Mouse (Mus musculus) left cerebral cortex, postnatal 4 days (tissue): Measurements from ENCODE around the gene Sumo1. TPM values are rescaled to one million over a fixed set of nuclear protein-coding genes. Genes with fewer than 3 reads are reported as not detected.

Experiments
- DNase-seq: peaks from one replicate; pipeline ENCODE4 v3.0.0-alpha.2; 2022
- intact Hi-C: fragments of 180-260 bp; cut with DNase I; formaldehyde crosslinking; loops from one replicate; pipeline ENCODE4 v1.15.1; 2025
- total RNA-seq, 2 experiments: library from RNA; stranded (reverse); gene quantifications; 2 replicates each; pipeline ENCODE4 v1.2.3; 2021

Gene Sumo1
- total RNA-seq, 2 experiments from 2014 or later: 104 to 111 TPM

DNA sequence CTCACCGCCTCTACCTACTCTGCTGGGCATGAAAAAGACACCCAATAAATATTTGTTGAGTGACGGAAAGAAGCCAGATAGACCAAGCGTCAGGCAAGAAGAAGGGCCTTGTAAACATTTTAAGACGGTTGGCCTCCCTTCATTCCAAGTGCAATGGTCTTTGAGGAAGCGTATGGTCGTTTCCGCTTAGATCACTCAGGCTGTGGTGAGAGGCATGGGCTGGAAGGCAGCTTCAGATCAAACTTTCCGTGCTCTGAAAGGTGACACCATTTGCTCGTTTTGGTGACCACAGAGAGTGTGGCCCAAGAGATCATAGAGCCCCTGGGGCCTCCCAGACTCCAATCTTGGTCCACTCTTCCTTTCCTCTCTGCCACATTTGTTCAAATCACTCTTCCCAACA, 75.0 kb downstream of the Sumo1 start:
- no peak for DNase-seq
- intact Hi-C loops: no loop called here

DNA sequence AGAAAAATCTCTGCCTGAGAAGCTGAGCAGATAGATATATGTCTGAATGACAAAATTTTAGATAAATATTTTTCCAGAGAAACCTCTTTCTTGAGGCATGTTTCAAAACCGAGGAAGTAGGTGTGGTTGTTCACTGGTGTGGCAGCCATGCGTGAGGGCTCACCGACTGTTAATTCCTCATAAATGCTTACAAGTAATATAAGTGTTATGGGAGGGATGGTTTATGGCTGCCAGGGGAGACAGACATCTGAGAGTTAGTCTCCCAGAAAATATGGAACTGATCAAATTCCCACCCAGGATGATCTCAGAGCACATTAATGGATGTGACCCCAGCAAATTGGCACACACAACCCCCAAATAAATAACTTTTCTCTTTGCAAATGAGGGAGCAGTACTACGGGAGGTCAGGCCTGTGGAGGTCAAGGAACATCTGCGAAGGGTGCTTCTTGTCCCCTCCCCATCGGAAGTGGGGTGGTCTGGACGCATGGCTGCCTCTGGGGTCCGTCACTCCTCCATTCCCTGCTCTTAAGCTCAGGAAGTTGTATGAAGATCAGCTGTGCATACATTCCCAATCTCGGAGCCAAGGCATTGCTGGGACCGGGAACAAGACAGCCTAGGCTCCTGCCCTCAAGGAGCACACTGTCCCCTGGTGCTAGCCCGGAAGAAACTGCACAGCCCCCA, 75.9 kb downstream of the Sumo1 start:
- intact Hi-C loops: no loop called here
- no peak for DNase-seq

DNA sequence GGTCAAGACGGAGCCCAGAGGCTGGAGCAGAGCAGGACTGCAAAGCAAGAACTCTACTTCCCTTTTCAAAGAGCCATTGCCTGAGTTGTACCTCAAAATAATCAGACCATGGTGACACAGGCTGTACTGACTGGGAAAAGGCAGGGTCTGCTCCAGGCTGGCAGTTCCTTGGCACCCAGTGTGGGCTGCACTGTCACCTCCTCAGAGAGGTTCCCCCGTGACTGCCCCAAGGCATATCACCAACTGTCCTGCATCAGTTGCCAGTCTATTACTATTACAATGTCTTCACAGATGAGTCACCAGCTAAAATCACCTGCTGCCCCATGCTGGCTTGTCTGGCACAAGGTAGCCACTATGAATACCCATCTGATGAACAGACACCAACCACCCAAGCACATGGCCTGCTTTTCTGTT, 77.0 kb downstream of the Sumo1 start:
- intact Hi-C loops: no loop called here
- peak; percentile 22 for DNase-seq

DNA sequence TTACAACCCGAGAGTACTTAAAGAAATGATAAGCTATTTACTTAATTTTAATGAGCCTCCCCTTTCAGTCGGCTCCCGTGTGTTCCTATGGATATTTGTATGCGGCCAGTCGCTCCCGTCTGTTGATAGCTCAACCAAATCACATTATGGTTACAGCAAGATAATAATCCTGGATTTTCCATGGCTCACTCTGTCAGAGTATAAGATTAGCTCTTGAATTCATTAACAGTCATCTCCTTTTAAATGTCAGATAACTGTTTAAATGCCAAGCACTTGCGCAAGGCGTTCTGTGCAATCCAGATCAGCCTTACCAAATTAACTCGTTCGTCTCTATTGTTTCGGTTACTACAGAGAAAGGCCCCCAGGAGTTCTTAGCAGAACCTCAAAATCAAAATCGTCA, 77.8 kb downstream of the Sumo1 start:
- no peak for DNase-seq
- intact Hi-C loops: no loop called here

DNA sequence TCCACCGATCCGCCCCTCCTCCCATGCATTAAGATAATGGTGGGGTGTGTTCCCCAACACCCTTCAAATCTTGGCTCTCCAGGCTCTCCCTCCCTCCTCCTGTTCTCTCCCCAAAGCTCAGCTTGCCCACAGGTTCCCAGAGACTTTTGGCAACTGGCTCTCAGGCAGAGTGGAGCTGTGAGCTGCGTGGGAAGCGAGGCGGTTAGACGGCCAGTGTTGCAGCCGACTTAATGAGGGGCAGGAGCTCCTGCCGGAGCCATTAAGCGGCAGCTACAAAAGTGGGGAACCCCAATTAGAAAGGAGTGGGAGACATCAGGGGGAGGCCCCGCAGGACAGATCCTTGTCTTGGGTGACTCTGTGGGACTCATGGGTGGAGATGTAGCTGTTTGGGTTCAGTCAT, 78.3 kb downstream of the Sumo1 start:
- intact Hi-C loops: no loop called here
- DNase-seq: no peak

DNA sequence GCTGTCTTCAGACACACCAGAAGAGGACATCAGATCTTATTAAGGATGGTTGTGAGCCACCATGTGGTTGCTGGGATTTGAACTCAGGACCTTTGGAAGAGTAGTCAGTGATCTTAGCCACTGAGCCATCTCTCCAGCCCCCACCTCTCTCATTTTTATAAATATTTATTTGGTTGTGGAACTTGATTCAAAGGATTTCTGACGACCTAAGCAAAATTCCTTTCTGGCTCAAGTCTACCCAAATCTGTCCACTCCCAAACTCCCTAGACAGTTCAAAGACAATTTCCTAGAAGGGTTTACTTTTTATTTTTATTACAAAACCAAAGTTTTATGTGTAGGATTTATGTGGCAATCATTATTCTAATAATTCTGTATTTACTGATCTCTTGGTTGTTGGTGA, 81.4 kb downstream of the Sumo1 start:
- intact Hi-C loops: loop anchor here (10.0 kb wide), 1 partner anchor 104 kb away; the partner anchor contains the start of gene Fzd7
- no peak for DNase-seq

DNA sequence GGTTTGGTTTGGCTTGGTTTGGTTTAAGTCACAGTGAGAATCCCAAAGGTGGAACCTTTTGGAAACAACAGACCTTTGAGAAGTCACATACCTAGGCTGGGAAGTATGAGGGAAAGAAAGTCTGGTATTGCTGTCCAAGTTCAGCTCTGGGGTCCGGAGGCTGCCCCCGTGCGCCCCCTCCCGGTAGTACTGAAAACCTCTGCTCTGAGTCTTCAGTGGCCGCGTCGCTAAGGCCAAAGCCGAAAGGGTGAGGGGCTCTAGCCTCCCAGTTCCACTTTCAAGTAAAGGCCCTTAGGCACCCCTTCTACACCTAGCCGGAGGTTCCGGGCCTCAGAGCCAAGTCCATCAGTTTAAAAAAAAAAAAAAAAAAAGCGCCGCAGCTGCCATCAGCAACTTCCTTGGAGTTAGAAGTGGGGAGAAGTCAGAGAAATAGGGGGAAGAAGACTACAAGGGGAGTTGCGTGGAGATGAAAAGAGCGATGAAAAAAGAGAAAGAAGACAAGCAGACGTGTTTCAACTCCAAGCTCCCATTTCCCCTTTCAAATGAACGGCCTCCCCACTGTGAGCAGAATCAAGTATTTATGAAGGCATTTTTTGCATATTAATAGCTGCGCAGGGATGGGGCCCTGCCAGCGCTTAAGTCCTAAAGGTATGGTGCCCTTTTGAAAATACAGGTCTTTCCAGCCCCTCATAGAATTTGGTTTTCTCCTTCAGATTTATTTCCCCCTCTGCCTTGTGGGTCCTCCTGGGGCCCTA, 85.8 kb downstream of the Sumo1 start:
- intact Hi-C loops: loop anchor here (10.0 kb wide), 1 partner anchor 100 kb away; the partner anchor contains the start of gene Fzd7
- peak; percentile 82 for DNase-seq

DNA sequence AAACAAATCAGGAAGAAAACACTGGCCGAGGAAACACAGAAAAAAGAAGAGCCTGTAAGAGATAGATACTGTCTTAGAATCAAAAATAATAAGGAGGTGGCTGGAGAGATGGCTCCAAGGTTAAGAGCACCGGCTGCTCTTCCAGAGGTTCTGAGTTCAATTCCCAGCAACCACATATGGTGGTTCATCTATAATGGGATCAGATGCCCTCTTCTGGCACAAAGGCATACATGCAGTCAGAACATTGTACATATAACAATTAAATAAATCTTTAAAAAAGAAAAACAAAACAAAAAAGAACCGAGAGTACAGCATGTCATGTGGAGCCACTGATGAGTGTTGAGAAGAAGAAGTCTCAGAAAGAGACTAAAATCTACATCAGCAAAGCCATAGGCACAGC, 89.8 kb downstream of the Sumo1 start:
- no peak for DNase-seq
- intact Hi-C loops: loop anchor here (10.0 kb wide), 1 partner anchor 96 kb away; the partner anchor contains the start of gene Fzd7

DNA sequence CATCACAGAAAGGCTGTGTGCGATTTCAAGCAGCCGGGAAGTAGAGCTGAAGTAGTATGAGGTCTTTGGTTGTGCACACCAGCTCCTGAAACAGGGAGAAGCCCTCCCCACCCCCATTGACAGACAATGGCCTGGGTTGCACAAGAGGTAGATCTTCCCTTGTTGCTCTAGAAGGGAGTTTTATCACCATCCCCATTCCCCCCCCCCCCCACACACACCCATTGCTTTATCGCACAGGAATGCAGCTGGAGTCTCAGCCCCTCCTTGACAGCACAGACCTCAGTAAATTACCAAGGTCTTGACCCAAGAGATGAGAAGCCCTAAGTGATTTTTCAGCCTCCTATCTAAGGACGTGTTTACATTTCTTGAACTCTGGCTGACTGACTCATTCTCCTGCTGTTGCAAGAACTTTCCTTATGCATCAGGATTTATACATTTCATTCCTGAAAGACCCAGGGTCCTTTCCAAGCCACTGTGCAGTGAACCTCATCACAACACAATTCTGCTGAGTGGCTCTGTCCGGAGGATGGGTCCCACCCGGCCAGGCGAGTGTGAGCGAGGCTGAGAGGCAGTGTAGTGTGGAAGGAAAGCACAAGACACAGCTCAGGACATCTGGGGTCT, 90.4 kb downstream of the Sumo1 start:
- DNase-seq: no peak
- intact Hi-C loops: loop anchor here (10.0 kb wide), 1 partner anchor 95 kb away; the partner anchor contains the start of gene Fzd7

DNA sequence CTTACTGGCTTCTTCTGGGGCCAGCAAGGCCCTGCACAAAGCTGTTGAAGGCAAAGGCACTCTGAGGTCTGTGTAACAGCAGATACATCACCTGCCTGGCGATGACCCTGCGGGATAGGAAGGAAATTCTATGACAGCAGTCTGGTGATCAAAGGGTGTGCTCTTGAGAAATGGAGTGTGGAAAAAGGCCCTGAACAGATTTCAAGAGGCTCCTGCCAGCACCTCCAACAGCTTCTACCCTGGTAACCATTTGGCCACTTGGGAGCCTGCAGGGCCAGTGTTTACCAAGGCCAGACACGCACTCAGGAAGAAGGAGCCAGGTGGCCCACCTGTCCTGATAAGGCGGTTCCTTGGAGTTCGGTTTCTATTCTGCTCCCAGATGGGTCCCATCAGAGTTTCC, 91.3 kb downstream of the Sumo1 start:
- no peak for DNase-seq
- intact Hi-C loops: no loop called here

DNA sequence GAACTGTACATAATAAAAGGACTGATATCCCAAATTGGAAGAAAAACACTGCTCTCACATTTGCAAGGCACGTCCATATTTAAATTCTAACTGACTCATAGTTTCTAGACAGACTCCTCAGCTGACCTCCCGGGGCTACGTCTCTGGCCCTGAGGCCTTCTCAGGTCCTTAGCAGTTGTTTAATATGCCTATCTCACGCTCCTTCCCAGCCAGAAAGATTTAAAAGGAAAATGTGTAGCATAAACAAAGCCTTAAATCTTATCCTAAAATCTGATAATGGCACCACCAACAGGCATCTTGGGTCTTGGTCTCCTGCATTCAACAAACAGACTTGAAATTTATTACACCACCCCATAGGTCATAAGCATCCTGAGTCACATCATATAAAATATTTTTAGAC, 91.9 kb downstream of the Sumo1 start:
- DNase-seq: no peak
- intact Hi-C loops: no loop called here

DNA sequence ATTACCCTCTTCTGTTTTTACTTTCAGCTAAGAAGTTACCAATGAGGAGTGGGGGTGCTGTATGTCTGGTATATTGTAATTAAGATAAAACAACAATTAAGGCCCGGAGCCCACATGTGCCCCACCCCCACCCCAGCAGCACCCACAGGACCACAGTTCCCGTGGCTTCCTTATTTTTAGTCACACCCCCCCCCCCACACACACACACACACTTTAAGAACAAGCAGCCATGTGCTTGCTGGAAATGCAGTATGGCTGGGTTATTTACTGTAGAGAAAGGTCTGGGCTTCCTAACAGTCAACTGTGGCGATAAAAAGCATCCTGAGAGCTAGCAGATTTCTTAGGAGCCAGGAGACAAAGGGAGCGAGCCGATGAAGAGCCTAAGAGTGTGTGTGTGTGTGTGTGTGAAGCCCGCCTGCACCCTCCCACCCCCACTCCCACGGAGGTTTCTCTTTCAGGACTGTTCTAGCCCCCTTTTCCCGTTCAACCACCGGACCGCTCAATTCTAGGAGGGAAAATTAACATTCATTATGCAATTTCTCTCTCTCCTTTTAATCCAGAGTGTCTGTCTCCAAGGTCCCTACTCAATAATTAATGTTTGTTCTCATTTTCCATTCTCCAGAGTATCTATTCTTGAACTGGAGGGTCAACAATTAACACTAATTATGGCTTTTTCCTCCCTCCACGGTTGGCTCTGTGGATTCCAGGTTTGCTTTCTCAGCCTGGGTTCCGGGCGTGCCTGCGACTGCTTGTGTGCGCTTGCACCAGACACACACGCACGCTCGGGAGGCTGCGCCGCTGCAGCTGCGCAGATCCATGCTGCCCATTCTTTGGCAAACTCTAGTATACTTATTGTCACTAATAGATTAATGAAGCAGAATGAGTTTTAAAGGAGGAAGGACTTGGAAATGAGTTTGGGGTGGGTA, 96.1 kb downstream of the Sumo1 start:
- DNase-seq: no peak
- intact Hi-C loops: no loop called here

DNA sequence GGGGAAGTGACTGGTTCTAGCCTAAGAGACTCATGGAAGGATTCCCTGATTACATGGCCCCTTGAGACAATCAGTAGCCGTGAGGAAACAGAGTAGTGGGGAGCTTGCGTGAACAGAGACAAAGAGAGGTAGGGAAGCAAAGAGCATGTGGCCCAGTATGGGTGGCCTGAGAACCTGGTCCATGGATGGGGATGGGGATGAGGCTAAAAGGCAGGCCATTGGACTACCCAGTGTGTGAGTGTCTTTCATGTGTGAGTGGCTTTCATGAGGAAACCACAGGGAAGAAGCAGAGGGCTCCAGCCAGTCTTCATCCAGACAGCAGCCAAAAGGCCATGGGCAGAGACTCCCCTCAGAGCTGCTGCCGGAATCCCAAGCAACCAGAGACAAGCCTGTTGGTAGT, 96.8 kb downstream of the Sumo1 start:
- DNase-seq: no peak
- intact Hi-C loops: no loop called here

DNA sequence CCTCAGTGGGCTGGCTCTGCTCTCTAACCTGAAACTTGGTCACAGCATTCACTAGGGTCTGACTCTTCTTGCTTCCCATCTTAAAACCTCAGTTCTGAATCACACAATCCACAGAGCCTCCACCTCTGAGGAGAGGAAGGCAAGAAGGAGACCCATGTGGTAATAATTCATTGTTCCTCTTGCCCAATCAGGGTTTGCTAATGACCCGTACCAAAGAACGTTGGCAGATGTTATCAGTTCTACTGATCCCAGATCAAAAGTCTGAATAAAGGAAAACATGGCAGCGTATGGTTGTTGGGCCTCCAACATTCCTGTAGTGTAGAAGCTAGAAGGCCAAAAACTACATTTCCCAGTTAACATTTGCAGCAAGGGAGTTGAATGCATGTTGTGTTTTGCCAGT, 99.1 kb downstream of the Sumo1 start:
- intact Hi-C loops: no loop called here

DNA sequence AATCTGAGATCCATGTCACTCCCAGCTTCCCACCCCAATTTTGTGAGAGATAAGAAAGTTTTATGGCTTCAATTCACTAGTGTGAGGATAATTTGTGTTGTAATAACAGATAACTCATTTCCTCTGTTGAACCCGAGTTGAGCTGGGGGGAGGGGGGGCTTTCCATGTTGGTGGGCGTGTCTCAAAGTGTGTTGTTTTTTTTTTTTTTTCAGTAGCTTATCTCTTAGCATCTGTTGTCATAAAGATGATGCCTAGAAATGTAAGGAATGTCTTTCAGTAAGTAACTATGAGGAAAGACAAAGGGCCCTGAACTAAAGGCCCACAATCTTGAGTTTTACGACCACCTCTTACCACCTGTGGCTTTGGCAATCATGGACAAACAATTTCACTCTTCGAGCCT, 99.9 kb downstream of the Sumo1 start:
- intact Hi-C loops: no loop called here
- no peak for DNase-seq

More for the DNA sequence above, 99.1 kb downstream of the Sumo1 start:
- DNase-seq: no peak

DNA sequence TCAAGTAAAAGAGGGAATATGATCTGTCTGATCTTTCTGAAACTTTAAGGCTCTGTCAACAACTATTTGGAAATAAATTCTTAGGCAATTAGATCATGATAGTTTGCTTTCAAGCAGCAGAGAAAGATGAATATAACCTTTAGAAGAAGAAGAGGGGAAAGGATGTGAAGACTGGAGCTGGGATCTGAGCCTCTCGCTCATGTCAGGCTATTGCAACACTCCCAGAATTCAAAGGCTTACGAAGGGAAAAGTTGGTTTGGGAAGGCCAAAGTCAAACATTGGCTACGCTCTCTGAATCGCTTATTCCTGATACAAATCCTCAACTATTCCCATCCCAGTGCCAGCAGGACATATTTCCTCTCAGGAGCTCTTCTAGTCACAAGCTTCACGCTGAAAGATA, 101.3 kb downstream of the Sumo1 start:
- DNase-seq: no peak
- intact Hi-C loops: no loop called here

DNA sequence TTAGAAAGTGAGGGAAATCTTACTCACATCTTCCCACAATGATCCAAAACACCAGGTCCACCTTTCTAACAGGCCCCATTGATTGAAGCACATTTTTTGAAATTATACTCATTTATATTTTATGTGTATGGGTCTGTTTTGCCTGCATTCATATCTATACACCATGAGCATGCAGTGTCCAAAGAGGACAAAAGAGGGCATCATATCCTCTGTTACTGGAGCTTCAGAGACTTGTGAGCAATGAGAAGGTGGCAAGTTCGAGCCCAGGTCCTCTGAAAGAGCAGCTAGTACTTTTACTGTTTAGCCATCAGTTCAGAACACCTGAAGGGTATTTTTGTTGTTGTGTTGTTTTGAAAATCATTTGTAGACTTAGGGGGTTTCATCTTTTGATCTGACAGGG, 102.4 kb downstream of the Sumo1 start:
- intact Hi-C loops: no loop called here
- DNase-seq: no peak

DNA sequence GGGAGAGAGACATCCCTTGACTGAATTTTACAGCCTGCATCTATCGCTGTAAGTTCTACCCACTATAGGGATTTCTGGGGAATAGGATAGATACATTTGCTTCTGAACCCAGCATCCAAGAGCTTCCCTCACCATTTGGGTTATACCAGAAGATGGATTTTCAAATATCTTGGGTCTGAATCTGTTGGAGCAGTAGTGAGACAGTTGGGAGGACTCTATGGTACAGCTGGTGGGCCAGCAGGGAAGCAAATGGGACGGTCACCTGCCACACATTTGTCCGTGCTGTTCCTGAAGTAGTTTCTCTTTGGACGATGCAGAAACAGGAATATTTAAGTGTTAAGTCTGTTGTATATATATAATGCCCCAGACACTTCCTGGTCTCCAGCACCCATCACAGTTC, 103.1 kb downstream of the Sumo1 start:
- intact Hi-C loops: no loop called here
- DNase-seq: no peak

DNA sequence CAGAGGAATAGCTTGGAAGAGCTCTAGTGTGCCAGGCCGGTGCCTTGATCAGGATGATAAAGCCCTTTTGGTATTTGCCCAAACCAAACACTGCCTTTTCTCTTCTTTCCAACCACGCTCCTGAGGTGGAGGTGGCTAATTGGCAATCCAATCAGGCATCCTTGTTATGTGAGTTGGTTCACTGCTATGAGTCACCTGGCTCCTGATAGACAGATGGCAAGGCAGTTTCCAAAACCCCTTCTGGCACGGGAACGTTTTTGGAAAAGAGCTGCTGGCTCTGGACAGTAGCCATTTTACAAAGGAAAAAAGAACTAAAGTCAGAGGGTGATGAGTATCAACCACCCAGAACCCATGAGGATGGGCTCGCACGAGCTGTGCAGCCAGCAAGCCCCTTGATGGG, 103.7 kb downstream of the Sumo1 start:
- intact Hi-C loops: no loop called here
- DNase-seq: peak; percentile 34

DNA sequence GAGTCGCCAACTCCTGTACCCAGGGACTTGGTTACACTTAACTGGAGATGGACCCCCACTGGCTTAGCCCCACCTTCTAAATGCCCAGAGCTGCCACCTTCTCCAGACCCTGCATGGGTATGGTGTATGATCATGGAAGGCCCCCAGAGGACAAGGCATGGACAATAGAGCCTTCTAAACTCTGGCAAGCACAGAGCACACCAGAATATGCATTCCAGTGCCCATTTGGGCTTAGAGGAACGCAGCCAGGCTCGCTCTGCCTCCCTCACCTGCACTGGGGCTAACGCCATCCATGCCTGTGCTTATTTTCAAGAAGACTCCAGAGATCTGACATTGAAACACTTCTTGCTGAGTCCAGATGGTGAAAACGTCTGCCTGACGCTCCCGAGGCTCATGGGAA, 104.4 kb downstream of the Sumo1 start:
- intact Hi-C loops: no loop called here
- DNase-seq: no peak

DNA sequence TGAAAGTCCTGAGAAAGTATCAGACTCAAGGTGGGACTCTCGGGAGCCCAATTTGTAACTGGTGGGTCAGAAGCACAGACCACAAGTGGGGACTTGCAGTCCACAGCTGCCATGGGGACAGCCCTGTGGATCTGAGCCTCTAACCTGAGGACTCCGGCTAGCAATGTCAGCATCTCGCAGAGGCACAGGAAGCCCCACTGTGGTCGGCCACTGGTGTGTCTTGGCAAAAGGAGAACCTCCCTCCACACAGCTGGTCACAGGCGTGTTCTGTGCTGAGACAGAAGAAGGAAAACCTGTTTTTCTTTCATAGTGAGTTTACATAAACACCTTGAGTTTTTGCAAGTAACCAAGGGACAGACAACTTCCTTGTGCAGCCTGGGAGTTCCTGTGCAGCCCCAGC, 104.8 kb downstream of the Sumo1 start:
- intact Hi-C loops: no loop called here
- no peak for DNase-seq
